Mouse (Mus musculus): ENCODE data around the gene Gss.

- no peak for TF ChIP-seq MAX (IDR thresholded peaks at IDR 0.05; ENCODE audit: low read depth)
- no peak for TF ChIP-seq POLR2A (IDR thresholded peaks at IDR 0.05; ENCODE audit: insufficient read length, low read depth)
- no peak for TF ChIP-seq REST (IDR thresholded peaks at IDR 0.05; ENCODE audit: insufficient read depth, insufficient read length)
- no peak for TF ChIP-seq MYOG (IDR thresholded peaks at IDR 0.05; ENCODE audit: control insufficient read depth in 1 of 3, insufficient read depth in 1 of 3, insufficient read length in 2 of 3, low read depth in 2 of 3)
- TF ChIP-seq POLR2AphosphoS2 (IDR thresholded peaks at IDR 0.05; ENCODE audit: insufficient read length, low read depth) = no peak
Observed at GRCm38 (mm10) chr2:155616971-155617370, 24.4 kb upstream of the Gss start.

Measured in myocyte (in vitro differentiated cells).